30 mouse cellular contexts compared by ENCODE assay signal in the genomic region with DNA sequence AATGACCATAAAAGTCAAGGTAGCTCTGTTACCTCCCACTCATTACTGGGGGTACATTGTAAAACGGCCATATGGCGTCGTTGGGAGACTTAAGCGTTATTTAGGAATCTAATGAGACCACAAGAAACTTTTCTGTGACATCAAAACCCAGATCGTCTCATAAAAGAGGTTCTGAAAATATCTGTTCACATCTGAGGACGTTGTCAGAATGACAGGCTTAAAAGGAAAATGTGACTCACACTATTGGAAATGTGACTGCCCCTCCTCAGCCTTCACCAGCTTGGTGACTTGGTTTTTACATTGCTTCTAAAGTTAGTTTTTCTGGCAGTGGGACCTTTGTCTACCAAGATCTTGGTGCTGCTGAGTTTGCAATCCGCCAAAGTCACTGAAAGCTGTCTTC.
DNase-seq lines count a peak whose midpoint lies in the region; ATAC-seq and TF ChIP-seq lines count a peak whose summit lies in the region.
"Had no signal": no experiment of that assay in that cellular context is flagged by ENCODE, and none has a peak within 500 bp of the region (broad histone marks: within the 10 kb centered on the region; RNA-seq: fewer than 3 reads in every experiment).

No protein-coding gene starts in this region.

- peak overlapping the region; percentile 40 for H3K4me2 ChIP-seq in myocyte (ENCODE audit: low read depth)
- H3K4me2 ChIP-seq in midbrain, embryonic 13.5 days (replicated peaks), result no peak overlapping the region
- H3K4me2 ChIP-seq: embryonic facial prominence, embryonic 12.5 days; forebrain, embryonic 15.5 days; heart, embryonic 12.5 days; hindbrain, embryonic 14.5 days; intestine, embryonic 15.5 days; liver, embryonic 13.5 days had no signal

- no peak for ATAC-seq in midbrain, embryonic 13.5 days
- ATAC-seq: forebrain, embryonic 15.5 days; intestine, embryonic 15.5 days; lung, postnatal 0 days had no signal

- DNase-seq in heart, adult 11 months, result peak; percentile 15
- no peak for DNase-seq in heart, adult 18-20 months
- peak; percentile 13 for DNase-seq in CD4-positive helper T cell, adult 2 months (ENCODE audit: low read depth, low spot score)
- DNase-seq in induced T-regulatory cell, adult 2 months (ENCODE audit: low read depth), result peak; percentile 16
- no peak for DNase-seq in layer of hippocampus, adult 2 months (ENCODE audit: low spot score in 2 of 2)
- DNase-seq: adrenal gland, adult 8-10 months; cerebellum, adult 11 months; cerebellum, adult 9-10 months; embryo, embryonic 11 days; gastrocnemius, postnatal 25 days; heart, adult 2 months; kidney, adult 8-10 months; kidney, postnatal 4 days; layer of hippocampus, adult 9-11 months; liver, embryonic 13.5 days; lung, adult 18-20 months; lung, postnatal 4 days; midbrain, embryonic 14.5 days; thymus, adult 2 months; thymus, postnatal 36 days had no signal

- no peaks in the 10 kb centered on the region for H3K27me3 ChIP-seq in myocyte (ENCODE audit: control insufficient read depth, insufficient read depth, insufficient read length)
- H3K27me3 ChIP-seq in midbrain, embryonic 13.5 days, result no peaks in the 10 kb centered on the region
- H3K27me3 ChIP-seq: embryonic facial prominence, embryonic 12.5 days; forebrain, embryonic 15.5 days; heart, embryonic 12.5 days; intestine, embryonic 15.5 days; liver, embryonic 13.5 days had no signal

- WGBS in midbrain, embryonic 13.5 days, result 93% methylated on average over 7 of the region's 7 CpGs

- H3K36me3 ChIP-seq in myocyte (ENCODE audit: control insufficient read depth, insufficient read depth), result no peaks in the 10 kb centered on the region
- no peaks in the 10 kb centered on the region for H3K36me3 ChIP-seq in midbrain, embryonic 13.5 days
- H3K36me3 ChIP-seq: embryonic facial prominence, embryonic 12.5 days; forebrain, embryonic 15.5 days; G1E; heart, embryonic 12.5 days; intestine, embryonic 15.5 days; liver, embryonic 13.5 days had no signal

- no peaks in the 10 kb centered on the region for H3K9me3 ChIP-seq in midbrain, embryonic 13.5 days
- H3K9me3 ChIP-seq: embryonic facial prominence, embryonic 12.5 days; forebrain, embryonic 15.5 days; intestine, embryonic 15.5 days had no signal

- no peaks in the 10 kb centered on the region for H3K79me2 ChIP-seq in myocyte (ENCODE audit: control insufficient read depth, insufficient read depth)

- no peak overlapping the region for H3ac ChIP-seq in myocyte (ENCODE audit: control insufficient read depth, insufficient read length)

- no peak overlapping the region for H3K9ac ChIP-seq in midbrain, embryonic 13.5 days (replicated peaks)
- H3K9ac ChIP-seq: embryonic facial prominence, embryonic 12.5 days; forebrain, embryonic 15.5 days; heart, embryonic 12.5 days; hindbrain, embryonic 14.5 days; intestine, embryonic 15.5 days; liver, embryonic 13.5 days had no signal

- no peaks in the 10 kb centered on the region for H3K4me1 ChIP-seq in midbrain, embryonic 13.5 days (replicated peaks)
- H3K4me1 ChIP-seq: embryonic facial prominence, embryonic 12.5 days; forebrain, embryonic 15.5 days; heart, embryonic 12.5 days; intestine, embryonic 15.5 days; liver, embryonic 13.5 days had no signal

- no peak for TF ChIP-seq POLR2A in myocyte (IDR thresholded peaks at IDR 0.05; ENCODE audit: insufficient read length, low read depth)

- no peak overlapping the region for H3K27ac ChIP-seq in midbrain, embryonic 13.5 days
- no peak overlapping the region for H3K27ac ChIP-seq in layer of hippocampus, adult 2 months
- H3K27ac ChIP-seq: embryonic facial prominence, embryonic 12.5 days; forebrain, embryonic 15.5 days; heart, adult 2 months; hindbrain, embryonic 14.5 days; intestine, embryonic 15.5 days; kidney, postnatal 0 days; liver, embryonic 13.5 days had no signal

- H3K4me3 ChIP-seq in myocyte, result no peak overlapping the region
- H3K4me3 ChIP-seq in midbrain, embryonic 13.5 days (replicated peaks), result no peak overlapping the region
- H3K4me3 ChIP-seq in layer of hippocampus, adult 2 months, result no peak overlapping the region
- H3K4me3 ChIP-seq: embryonic facial prominence, embryonic 12.5 days; forebrain, embryonic 15.5 days; heart, adult 2 months; heart, embryonic 12.5 days; intestine, embryonic 15.5 days; liver, embryonic 13.5 days had no signal

- no peak for TF ChIP-seq CTCF in layer of hippocampus, adult 2 months (conservative IDR thresholded peaks at IDR 0.05)

TF ChIP-seq in myocyte, 11 proteins besides CTCF, POLR2A, EP300 and RAD21:
- no peak for TF ChIP-seq POLR2AphosphoS2 (IDR thresholded peaks at IDR 0.05; ENCODE audit: insufficient read length, low read depth)
- TF ChIP-seq CEBPB (IDR thresholded peaks at IDR 0.05; ENCODE audit: insufficient read depth, poor library complexity, severe bottlenecking), result no peak
- TF ChIP-seq TCF12 (IDR thresholded peaks at IDR 0.05; ENCODE audit: insufficient read depth, poor library complexity, severe bottlenecking), result no peak
- no peak for TF ChIP-seq MAX (IDR thresholded peaks at IDR 0.05; ENCODE audit: low read depth)
- TF ChIP-seq USF1 (IDR thresholded peaks at IDR 0.05; ENCODE audit: low read depth), result no peak
- TF ChIP-seq MYOD1 (IDR thresholded peaks at IDR 0.05; ENCODE audit: control insufficient read depth in 1 of 3, insufficient read length in 2 of 3, low read depth in 2 of 3), result no peak
- no peak for TF ChIP-seq E2F4 (IDR thresholded peaks at IDR 0.05; ENCODE audit: insufficient read depth)
- no peak for TF ChIP-seq TCF3 (IDR thresholded peaks at IDR 0.05; ENCODE audit: insufficient read length, low read depth)
- no peak for TF ChIP-seq SRF (IDR thresholded peaks at IDR 0.05; ENCODE audit: control insufficient read depth, insufficient read length, low read depth)
- TF ChIP-seq MYOG (IDR thresholded peaks at IDR 0.05; ENCODE audit: control insufficient read depth in 1 of 3, insufficient read depth in 1 of 3, insufficient read length in 2 of 3, low read depth in 2 of 3), result no peak
- no peak for TF ChIP-seq REST (IDR thresholded peaks at IDR 0.05; ENCODE audit: insufficient read depth, insufficient read length)

Comparison
In these comparisons a context has a peak if more than half of its experiments do, and no peak if none do; other contexts are left out.
1. DNase-seq: peak in heart, adult 11 months (single experiment), CD4-positive helper T cell, adult 2 months (single experiment) and induced T-regulatory cell, adult 2 months (single experiment); none in heart, adult 18-20 months (0 of 2) and layer of hippocampus, adult 2 months (0 of 2).